Mouse (Mus musculus) gastrocnemius, adult 8-10 months (tissue): ENCODE data around the gene Ttc28. TPM values are rescaled to one million over a fixed set of nuclear protein-coding genes. Genes with fewer than 3 reads are reported as not detected.
A peak's percentile ranks its signal among the peaks of the same experiment; 100 is the strongest.

ENCODE experiments used
- DNase-seq, 2 experiments: peaks; one replicate each; pipeline ENCODE4 v3.0.0; 2022; ENCODE audit warnings: low spot score in 2 of 2
- total RNA-seq, 4 experiments: library from RNA; stranded (reverse); gene quantifications; 2 replicates each; pipeline ENCODE4 v1.2.4; 2022

Ttc28 gene
- total RNA-seq, 4 experiments from 2014 or later: 14.9 to 18.9 (median 15.9) TPM

- no peak for DNase-seq
Observed at GRCm38 (mm10) chr5:111007136-111007500, 127.5 kb downstream of the Ttc28 start.

GRCm38 (mm10) chr5:111007900-111008299 is 128.3 kb downstream of the Ttc28 start:
- peak in 1 of 2 experiments; percentile 15 for DNase-seq

- peak in 1 of 2 experiments; percentile 27 for DNase-seq
Observed at GRCm38 (mm10) chr5:111008431-111008830, 128.8 kb downstream of the Ttc28 start.

- DNase-seq: no peak
Observed at GRCm38 (mm10) chr5:111011271-111011670, 131.7 kb downstream of the Ttc28 start.

- no peak for DNase-seq
Observed at GRCm38 (mm10) chr5:111012064-111012463, 132.5 kb downstream of the Ttc28 start.

GRCm38 (mm10) chr5:111012587-111012986 is 133.0 kb downstream of the Ttc28 start:
- DNase-seq: no peak

GRCm38 (mm10) chr5:111014960-111015359 is 135.4 kb downstream of the Ttc28 start:
- no peak for DNase-seq

- no peak for DNase-seq
Observed at GRCm38 (mm10) chr5:111017319-111017718, 137.7 kb downstream of the Ttc28 start.

GRCm38 (mm10) chr5:111022339-111022738 is 142.7 kb downstream of the Ttc28 start:
- no peak for DNase-seq

GRCm38 (mm10) chr5:111022940-111023339 is 143.3 kb downstream of the Ttc28 start:
- no peak for DNase-seq

- no peak for DNase-seq
Observed at GRCm38 (mm10) chr5:111024621-111025020, 145.0 kb downstream of the Ttc28 start.

- DNase-seq: no peak
Observed at GRCm38 (mm10) chr5:111025476-111025875, 145.9 kb downstream of the Ttc28 start.

- no peak for DNase-seq
Observed at GRCm38 (mm10) chr5:111026209-111026608, 146.6 kb downstream of the Ttc28 start.

- no peak for DNase-seq
Observed at GRCm38 (mm10) chr5:111028340-111028739, 148.7 kb downstream of the Ttc28 start.

GRCm38 (mm10) chr5:111028952-111029351 is 149.3 kb downstream of the Ttc28 start:
- DNase-seq: no peak

GRCm38 (mm10) chr5:111032687-111033295 is 153.2 kb downstream of the Ttc28 start:
- no peak for DNase-seq

GRCm38 (mm10) chr5:111033489-111033888 is 153.9 kb downstream of the Ttc28 start:
- no peak for DNase-seq

GRCm38 (mm10) chr5:111037123-111037748 is 157.6 kb downstream of the Ttc28 start:
- DNase-seq: no peak

- DNase-seq: no peak
Observed at GRCm38 (mm10) chr5:111039771-111040170, 160.2 kb downstream of the Ttc28 start.

- DNase-seq: no peak
Observed at GRCm38 (mm10) chr5:111041952-111042351, 162.3 kb downstream of the Ttc28 start.

GRCm38 (mm10) chr5:111044193-111044592 is 164.6 kb downstream of the Ttc28 start:
- no peak for DNase-seq

- DNase-seq: no peak
Observed at GRCm38 (mm10) chr5:111046359-111046758, 166.8 kb downstream of the Ttc28 start.

- no peak for DNase-seq
Observed at GRCm38 (mm10) chr5:111046841-111047476, 167.4 kb downstream of the Ttc28 start.
